Mouse (Mus musculus): Measurements from ENCODE around the gene Rnft2. TPM values are rescaled to one million over a fixed set of nuclear protein-coding genes. Genes with fewer than 3 reads are reported as not detected.

The Rnft2 gene
- polyA plus RNA-seq, 1 experiment from 2014 or later: 2.8 TPM

GRCm38 (mm10) chr5:118217410-118217809, 27.5 kb downstream of the Rnft2 start:
- ATAC-seq (ENCODE audit: low FRiP score, low TSS enrichment): peak; percentile 58
- no peaks in the 10 kb centered on the region for H3K27me3 ChIP-seq (ENCODE audit: insufficient read depth, low read length)
- 57% methylated on average over 6 of the region's 6 CpGs for WGBS
- no peak overlapping the region for H3K4me3 ChIP-seq (ENCODE audit: low read length)
- H3K4me2 ChIP-seq (replicated peaks; ENCODE audit: low read depth, low read length): no peak overlapping the region
- H3K27ac ChIP-seq (ENCODE audit: low read length): no peak overlapping the region
- no peaks in the 10 kb centered on the region for H3K9me3 ChIP-seq (ENCODE audit: low read length)
- peaks cover 17% of the 10 kb centered on the region for H3K4me1 ChIP-seq (ENCODE audit: insufficient read depth, low read length)
- H3K36me3 ChIP-seq (ENCODE audit: insufficient read depth, low read length): no peaks in the 10 kb centered on the region
- no peak overlapping the region for H3K9ac ChIP-seq (replicated peaks; ENCODE audit: low read length)

DNA sequence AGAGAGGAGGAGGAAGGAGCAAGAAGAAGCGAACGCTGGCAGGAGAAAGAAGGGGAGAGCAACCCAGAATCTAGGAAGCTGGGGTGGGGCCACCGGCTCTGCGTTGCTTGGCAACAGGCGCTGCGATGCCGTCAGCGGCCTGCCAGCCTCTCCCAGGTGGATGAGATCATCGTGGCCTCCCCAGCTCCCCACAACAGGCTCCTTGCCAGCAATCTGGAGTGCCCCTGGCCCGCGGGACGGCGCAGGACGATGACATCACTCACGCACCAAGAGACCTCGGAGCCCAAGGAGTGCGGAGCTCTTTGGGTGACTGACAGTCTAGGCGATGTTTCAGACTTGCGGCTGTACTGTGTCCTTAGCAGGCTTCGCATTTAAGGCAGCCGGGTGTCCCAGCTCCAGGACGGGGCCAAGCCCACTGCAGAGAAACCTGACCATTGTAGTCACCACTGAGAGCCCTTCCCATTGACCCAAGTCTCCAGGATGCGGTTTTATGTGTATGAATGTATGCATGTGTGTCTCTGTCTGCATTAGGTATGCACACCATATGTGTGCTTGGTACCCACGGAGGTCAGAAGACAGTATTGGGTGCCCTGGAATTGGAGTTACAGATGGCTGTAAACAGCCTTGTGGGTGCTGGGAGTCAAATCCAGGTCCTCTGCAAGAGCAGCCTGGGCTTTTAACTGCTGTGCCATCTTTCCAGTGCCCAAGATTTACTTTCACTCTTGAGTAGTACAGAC, 30.3 kb downstream of the Rnft2 start:
- Histone ChIP-seq H3K9me3 (ENCODE audit: low read length) (no peaks in the 10 kb centered on the region), H3K27ac (ENCODE audit: low read length) (no peak overlapping the region), H3K27me3 (ENCODE audit: insufficient read depth, low read length) (no peaks in the 10 kb centered on the region), H3K36me3 (ENCODE audit: insufficient read depth, low read length) (no peaks in the 10 kb centered on the region), H3K9ac (replicated peaks; ENCODE audit: low read length) (peak overlapping the region; percentile 46), H3K4me1 (ENCODE audit: insufficient read depth, low read length) (peaks cover 17% of the 10 kb centered on the region), H3K4me3 (ENCODE audit: low read length) (peak overlapping the region; percentile 41), H3K4me2 (replicated peaks; ENCODE audit: low read depth, low read length) (peak overlapping the region; percentile 61)
- 7% methylated on average over 24 of the region's 24 CpGs for WGBS
- peak; percentile 52 for ATAC-seq (ENCODE audit: low FRiP score, low TSS enrichment)

GRCm38 (mm10) chr5:118214012-118214411, 30.9 kb downstream of the Rnft2 start:
- H3K4me3 ChIP-seq (ENCODE audit: low read length): peak overlapping the region; percentile 41
- H3K9ac ChIP-seq (replicated peaks; ENCODE audit: low read length): peak overlapping the region; percentile 46; the same call in 1 of the 2 replicates
- no peak for ATAC-seq (ENCODE audit: low FRiP score, low TSS enrichment)
- H3K4me1 ChIP-seq (ENCODE audit: insufficient read depth, low read length): peaks cover 17% of the 10 kb centered on the region
- H3K4me2 ChIP-seq (replicated peaks; ENCODE audit: low read depth, low read length): peak overlapping the region; percentile 61
- WGBS: 27% methylated on average over 5 of the region's 5 CpGs
- no peaks in the 10 kb centered on the region for H3K27me3 ChIP-seq (ENCODE audit: insufficient read depth, low read length)
- no peaks in the 10 kb centered on the region for H3K9me3 ChIP-seq (ENCODE audit: low read length)
- H3K36me3 ChIP-seq (ENCODE audit: insufficient read depth, low read length): no peaks in the 10 kb centered on the region
- no peak overlapping the region for H3K27ac ChIP-seq (ENCODE audit: low read length)

DNA sequence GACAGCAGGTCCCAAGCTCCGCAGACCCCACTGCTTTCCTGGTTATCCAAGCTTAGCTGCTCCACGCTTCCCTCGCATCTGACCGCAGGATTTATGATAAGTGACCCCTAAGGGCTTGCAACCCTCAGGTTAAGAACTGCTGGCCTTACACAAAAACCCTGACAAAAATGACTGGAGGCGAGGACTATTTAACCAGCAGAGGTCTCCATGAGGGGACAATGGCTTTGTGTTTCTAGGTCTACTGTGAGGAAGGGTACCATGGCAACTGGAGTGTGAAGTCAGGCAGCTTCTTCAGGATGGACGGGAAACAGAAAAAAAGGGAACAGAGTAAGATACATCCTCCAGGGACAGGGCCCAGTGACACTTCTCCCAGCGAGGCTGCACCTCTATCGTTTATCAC, 39.1 kb downstream of the Rnft2 start:
- peaks cover 4% of the 10 kb centered on the region; the same call in 1 of the 2 replicates for H3K4me1 ChIP-seq (ENCODE audit: insufficient read depth, low read length)
- H3K36me3 ChIP-seq (ENCODE audit: insufficient read depth, low read length): no peaks in the 10 kb centered on the region
- no peak overlapping the region for H3K4me3 ChIP-seq (ENCODE audit: low read length)
- no peak overlapping the region for H3K27ac ChIP-seq (ENCODE audit: low read length)
- no peaks in the 10 kb centered on the region for H3K27me3 ChIP-seq (ENCODE audit: insufficient read depth, low read length)
- H3K9me3 ChIP-seq (ENCODE audit: low read length): no peaks in the 10 kb centered on the region
- H3K9ac ChIP-seq (replicated peaks; ENCODE audit: low read length): no peak overlapping the region
- WGBS: 62% methylated on average over 8 of the region's 8 CpGs
- no peak for ATAC-seq (ENCODE audit: low FRiP score, low TSS enrichment)
- no peak overlapping the region for H3K4me2 ChIP-seq (replicated peaks; ENCODE audit: low read depth, low read length)

GRCm38 (mm10) chr5:118204675-118205440, 40.1 kb downstream of the Rnft2 start:
- no peak overlapping the region for H3K4me3 ChIP-seq (ENCODE audit: low read length)
- no peaks in the 10 kb centered on the region for H3K36me3 ChIP-seq (ENCODE audit: insufficient read depth, low read length)
- H3K4me2 ChIP-seq (replicated peaks; ENCODE audit: low read depth, low read length): no peak overlapping the region
- no peaks in the 10 kb centered on the region for H3K9me3 ChIP-seq (ENCODE audit: low read length)
- no peaks in the 10 kb centered on the region for H3K27me3 ChIP-seq (ENCODE audit: insufficient read depth, low read length)
- no peak overlapping the region for H3K9ac ChIP-seq (replicated peaks; ENCODE audit: low read length)
- no peak overlapping the region for H3K27ac ChIP-seq (ENCODE audit: low read length)
- 25% methylated on average over 16 of the region's 16 CpGs for WGBS
- H3K4me1 ChIP-seq (ENCODE audit: insufficient read depth, low read length): peaks cover 4% of the 10 kb centered on the region; the same call in 1 of the 2 replicates
- ATAC-seq (ENCODE audit: low FRiP score, low TSS enrichment): 0 out of 2 replicates have a peak, but pooled peaks have one; percentile 28

GRCm38 (mm10) chr5:118199670-118200069, 45.2 kb downstream of the Rnft2 start:
- ATAC-seq (ENCODE audit: low FRiP score, low TSS enrichment): no peak
- H3K27ac ChIP-seq (ENCODE audit: low read length): no peak overlapping the region
- H3K27me3 ChIP-seq (ENCODE audit: insufficient read depth, low read length): no peaks in the 10 kb centered on the region
- no peaks in the 10 kb centered on the region for H3K36me3 ChIP-seq (ENCODE audit: insufficient read depth, low read length)
- H3K4me3 ChIP-seq (ENCODE audit: low read length): no peak overlapping the region
- no peaks in the 10 kb centered on the region for H3K9me3 ChIP-seq (ENCODE audit: low read length)
- peaks cover 4% of the 10 kb centered on the region; the same call in 1 of the 2 replicates for H3K4me1 ChIP-seq (ENCODE audit: insufficient read depth, low read length)
- H3K4me2 ChIP-seq (replicated peaks; ENCODE audit: low read depth, low read length): no peak overlapping the region
- H3K9ac ChIP-seq (replicated peaks; ENCODE audit: low read length): no peak overlapping the region
- 65% methylated on average over 5 of the region's 5 CpGs for WGBS

- Histone ChIP-seq H3K4me3 (ENCODE audit: low read length) (no peak overlapping the region), H3K4me1 (ENCODE audit: insufficient read depth, low read length) (no peaks in the 10 kb centered on the region), H3K4me2 (replicated peaks; ENCODE audit: low read depth, low read length) (no peak overlapping the region), H3K36me3 (ENCODE audit: insufficient read depth, low read length) (no peaks in the 10 kb centered on the region), H3K27ac (ENCODE audit: low read length) (no peak overlapping the region), H3K27me3 (ENCODE audit: insufficient read depth, low read length) (no peaks in the 10 kb centered on the region; the same call in 1 of the 2 replicates), H3K9me3 (ENCODE audit: low read length) (no peaks in the 10 kb centered on the region), H3K9ac (replicated peaks; ENCODE audit: low read length) (no peak overlapping the region)
- no peak for ATAC-seq (ENCODE audit: low FRiP score, low TSS enrichment)
- 81% methylated on average over 13 of the region's 13 CpGs for WGBS
These were observed 47.5 kb downstream of the Rnft2 start for GRCm38 (mm10) chr5:118197421-118197820.

GRCm38 (mm10) chr5:118192221-118192620, 52.7 kb downstream of the Rnft2 start:
- 29% methylated on average over 18 of the region's 18 CpGs for WGBS
- Histone ChIP-seq H3K4me1 (ENCODE audit: insufficient read depth, low read length) (no peaks in the 10 kb centered on the region), H3K27ac (ENCODE audit: low read length) (no peak overlapping the region), H3K27me3 (ENCODE audit: insufficient read depth, low read length) (peaks cover 11% of the 10 kb centered on the region), H3K9ac (replicated peaks; ENCODE audit: low read length) (no peak overlapping the region), H3K4me3 (ENCODE audit: low read length) (no peak overlapping the region), H3K9me3 (ENCODE audit: low read length) (no peaks in the 10 kb centered on the region), H3K4me2 (replicated peaks; ENCODE audit: low read depth, low read length) (no peak overlapping the region), H3K36me3 (ENCODE audit: insufficient read depth, low read length) (no peaks in the 10 kb centered on the region)
- no peak for ATAC-seq (ENCODE audit: low FRiP score, low TSS enrichment)

GRCm38 (mm10) chr5:118190491-118190890, 54.4 kb downstream of the Rnft2 start:
- no peak overlapping the region for H3K4me3 ChIP-seq (ENCODE audit: low read length)
- no peak for ATAC-seq (ENCODE audit: low FRiP score, low TSS enrichment)
- H3K4me1 ChIP-seq (ENCODE audit: insufficient read depth, low read length): no peaks in the 10 kb centered on the region
- no peak overlapping the region for H3K4me2 ChIP-seq (replicated peaks; ENCODE audit: low read depth, low read length)
- H3K9me3 ChIP-seq (ENCODE audit: low read length): no peaks in the 10 kb centered on the region
- 79% methylated on average over 9 of the region's 9 CpGs for WGBS
- H3K9ac ChIP-seq (replicated peaks; ENCODE audit: low read length): no peak overlapping the region
- H3K27me3 ChIP-seq (ENCODE audit: insufficient read depth, low read length): peaks cover 11% of the 10 kb centered on the region
- no peaks in the 10 kb centered on the region for H3K36me3 ChIP-seq (ENCODE audit: insufficient read depth, low read length)
- H3K27ac ChIP-seq (ENCODE audit: low read length): no peak overlapping the region

GRCm38 (mm10) chr5:118188356-118188755, 56.6 kb downstream of the Rnft2 start:
- H3K9ac ChIP-seq (replicated peaks; ENCODE audit: low read length): no peak overlapping the region
- WGBS: 52% methylated on average over 6 of the region's 6 CpGs
- H3K27ac ChIP-seq (ENCODE audit: low read length): no peak overlapping the region

More at GRCm38 (mm10) chr5:118188356-118188755, 56.6 kb downstream of the Rnft2 start:
- H3K4me3 ChIP-seq (ENCODE audit: low read length): no peak overlapping the region
- no peaks in the 10 kb centered on the region for H3K4me1 ChIP-seq (ENCODE audit: insufficient read depth, low read length)
- H3K4me2 ChIP-seq (replicated peaks; ENCODE audit: low read depth, low read length): no peak overlapping the region
- H3K36me3 ChIP-seq (ENCODE audit: insufficient read depth, low read length): no peaks in the 10 kb centered on the region
- H3K27me3 ChIP-seq (ENCODE audit: insufficient read depth, low read length): peaks cover 11% of the 10 kb centered on the region
- H3K9me3 ChIP-seq (ENCODE audit: low read length): no peaks in the 10 kb centered on the region
- ATAC-seq (ENCODE audit: low FRiP score, low TSS enrichment): no peak
